Mouse (Mus musculus) kidney, adult 9 months (tissue): ENCODE results near the gene Duoxa1.
A peak's percentile ranks its signal among the peaks of the same experiment; 100 is the strongest.

Source experiments
- DNase-seq: peaks from one replicate; pipeline ENCODE4 v3.0.0; 2022

Gene Duoxa1

GRCm38 (mm10) chr2:122297271-122298095, 16.0 kb downstream of the Duoxa1 start:
- no peak for DNase-seq

- DNase-seq, result no peak
Observed at GRCm38 (mm10) chr2:122294916-122295315, 18.6 kb downstream of the Duoxa1 start.

- DNase-seq, result no peak
Observed at GRCm38 (mm10) chr2:122286137-122286536, 27.4 kb downstream of the Duoxa1 start.

- DNase-seq, result no peak
Observed at GRCm38 (mm10) chr2:122284091-122284490, 29.4 kb downstream of the Duoxa1 start.

- no peak for DNase-seq
Observed at GRCm38 (mm10) chr2:122278769-122279168, 34.8 kb downstream of the Duoxa1 start.

GRCm38 (mm10) chr2:122266407-122267193, 46.9 kb downstream of the Duoxa1 start:
- DNase-seq, result peak; percentile 61

- DNase-seq, result peak; percentile 5
Observed at GRCm38 (mm10) chr2:122264690-122265089, 48.8 kb downstream of the Duoxa1 start.

- DNase-seq, result no peak
Observed at GRCm38 (mm10) chr2:122260729-122261128, 52.8 kb downstream of the Duoxa1 start.

- DNase-seq, result no peak
Observed at GRCm38 (mm10) chr2:122255997-122256396, 57.5 kb downstream of the Duoxa1 start.
